Mouse (Mus musculus) bone marrow, adult 2 months (tissue): ENCODE data around the gene Esp8.

ENCODE experiments used
- CTCF ChIP-seq: fragments of 200-500 bp; IDR thresholded peaks from 2 replicates; pipeline ENCODE4 v1.5.1; 2011; ENCODE audit warnings: low read length, control low read depth; ENCODE audit not compliant: control insufficient read depth, insufficient read depth
- POLR2A ChIP-seq: fragments of 200-500 bp; IDR thresholded peaks from 2 replicates; pipeline ENCODE4 v1.6.1; 2011; ENCODE audit warnings: low read depth, mild to moderate bottlenecking, control low read depth, low read length, borderline replicate concordance; ENCODE audit not compliant: control insufficient read depth

GRCm38 (mm10) chr17:40561207-40561606 lies 41.4 kb downstream of the Esp8 start, which contains the start of gene Esp6:
- TF ChIP-seq CTCF: no peak
- no peak for TF ChIP-seq POLR2A
